Mouse (Mus musculus) heart, embryonic 13.5 days (tissue): Measurements from ENCODE around the gene Cacna1c. TPM values are rescaled to one million over a fixed set of nuclear protein-coding genes. Genes with fewer than 3 reads are reported as not detected.

Experiments used
- ATAC-seq: fragments of 200-750 bp; cut with Nextera tagmentation; 2 replicates; pipeline ENCODE4 v1.8.0; 2017; ENCODE audit warnings: moderate TSS enrichment; ENCODE audit not compliant: insufficient number of reproducible peaks, low FRiP score, low TSS enrichment; ENCODE audit errors: extremely low read depth
- H3K27ac ChIP-seq: fragments of 300-500 bp; sonication (generic); replicated peaks from 2 replicates; pipeline ENCODE4 v1.5.1; 2015; ENCODE audit warnings: moderate library complexity, mild to moderate bottlenecking, inconsistent platforms
- H3K27me3 ChIP-seq: fragments of 300-500 bp; sonication (generic); replicated peaks from 2 replicates; pipeline ENCODE4 v1.6.1; 2015; ENCODE audit warnings: mild to moderate bottlenecking, inconsistent platforms
- H3K36me3 ChIP-seq: fragments of 300-500 bp; sonication (generic); 2 replicates; pipeline ENCODE4 v1.6.1; 2015; ENCODE audit warnings: mild to moderate bottlenecking, inconsistent platforms
- H3K4me1 ChIP-seq: fragments of 300-500 bp; sonication (generic); 2 replicates; pipeline ENCODE4 v1.6.1; 2015; ENCODE audit warnings: inconsistent platforms
- H3K4me2 ChIP-seq: fragments of 300-500 bp; sonication (generic); 2 replicates; pipeline ENCODE4 v1.6.1; 2015; ENCODE audit warnings: inconsistent platforms, mild to moderate bottlenecking, moderate library complexity
- H3K4me3 ChIP-seq: fragments of 300-500 bp; sonication (generic); 2 replicates; pipeline ENCODE4 v1.5.1; 2015; ENCODE audit warnings: moderate library complexity, mild to moderate bottlenecking, inconsistent platforms
- H3K9ac ChIP-seq: fragments of 300-500 bp; sonication (generic); 2 replicates; pipeline ENCODE4 v1.6.1; 2015; ENCODE audit warnings: inconsistent platforms, mild to moderate bottlenecking, moderate library complexity
- H3K9me3 ChIP-seq: fragments of 300-500 bp; sonication (generic); 2 replicates; pipeline ENCODE4 v1.6.1; 2016; ENCODE audit warnings: inconsistent platforms
- WGBS: fragments of 180-500 bp; shearing (Covaris S2); methylation state at CpG from one replicate; pipeline ENCODE4 v1.1.7; 2015; ENCODE audit warnings: mixed read lengths; 5-methylcytosine and 5-hydroxymethylcytosine counted together
- polyA plus RNA-seq: library from polyadenylated mRNA; unstranded; fragments of >200 nt; fragmentation: Nextera tagmentation; extraction: Ambion mirVana; gene quantifications from 2 replicates; pipeline ENCODE4 v1.2.1, GENCODE M21; 2015

Cacna1c gene
- polyA plus RNA-seq, 1 experiment from 2014 or later, result 41.8 TPM

- H3K27me3 ChIP-seq, result 0 out of 2 replicates have a peak, but pooled peaks cover 7% of the 10 kb centered on the region
- H3K9me3 ChIP-seq, result no peaks in the 10 kb centered on the region
- peaks cover 67% of the 10 kb centered on the region for H3K36me3 ChIP-seq
- no peak for ATAC-seq
- no peak overlapping the region for H3K9ac ChIP-seq
- WGBS, result 54% methylated on average over 8 of the region's 8 CpGs
- H3K27ac ChIP-seq, result 0 out of 2 replicates have a peak overlapping the region, but pooled peaks have one; percentile 12
- no peak overlapping the region for H3K4me3 ChIP-seq
- H3K4me2 ChIP-seq, result no peak overlapping the region
- H3K4me1 ChIP-seq, result peaks cover 87% of the 10 kb centered on the region
Observed at GRCm38 (mm10) chr6:119186658-119187057, 9.6 kb downstream of the Cacna1c start.

GRCm38 (mm10) chr6:119183781-119184180 lies 12.4 kb downstream of the Cacna1c start:
- Histone ChIP-seq H3K27ac (peak overlapping the region; percentile 58), H3K9me3 (no peaks in the 10 kb centered on the region), H3K27me3 (no peaks in the 10 kb centered on the region), H3K4me1 (peaks cover 85% of the 10 kb centered on the region), H3K4me3 (no peak overlapping the region), H3K9ac (peak overlapping the region; percentile 67), H3K36me3 (peaks cover 48% of the 10 kb centered on the region), H3K4me2 (peak overlapping the region; percentile 18)
- 50% methylated on average over 3 of the region's 3 CpGs for WGBS
- ATAC-seq, result no peak

GRCm38 (mm10) chr6:119182211-119182610 lies 14.0 kb downstream of the Cacna1c start:
- Histone ChIP-seq H3K27me3 (no peaks in the 10 kb centered on the region), H3K4me1 (peaks cover 90% of the 10 kb centered on the region), H3K27ac (peak overlapping the region; percentile 68), H3K4me3 (no peak overlapping the region), H3K9me3 (no peaks in the 10 kb centered on the region), H3K36me3 (peaks cover 43% of the 10 kb centered on the region), H3K4me2 (peak overlapping the region; percentile 11; the same call in 1 of the 2 replicates), H3K9ac (peak overlapping the region; percentile 67)
- ATAC-seq, result no peak
- 73% methylated on average over 9 of the region's 9 CpGs for WGBS

GRCm38 (mm10) chr6:119180188-119180587 lies 16.0 kb downstream of the Cacna1c start:
- Histone ChIP-seq H3K36me3 (peaks cover 27% of the 10 kb centered on the region), H3K27me3 (no peaks in the 10 kb centered on the region), H3K4me2 (peak overlapping the region; percentile 51), H3K27ac (peak overlapping the region; percentile 88), H3K9me3 (no peaks in the 10 kb centered on the region), H3K4me1 (peaks cover 93% of the 10 kb centered on the region), H3K9ac (no peak overlapping the region), H3K4me3 (no peak overlapping the region)
- 39% methylated on average over 2 of the region's 2 CpGs for WGBS
- no peak for ATAC-seq

- no peaks in the 10 kb centered on the region for H3K27me3 ChIP-seq
- peak overlapping the region; percentile 74 for H3K4me2 ChIP-seq
- no peaks in the 10 kb centered on the region for H3K9me3 ChIP-seq
- peak overlapping the region; percentile 86 for H3K27ac ChIP-seq
- peak overlapping the region; percentile 83 for H3K9ac ChIP-seq
- whole genome bisulfite sequencing, result 14% methylated on average over 8 of the region's 8 CpGs
- ATAC-seq, result 0 out of 2 replicates have a peak, but pooled peaks have one; percentile 10
- H3K4me1 ChIP-seq, result peaks cover 91% of the 10 kb centered on the region
- peaks cover 10% of the 10 kb centered on the region for H3K36me3 ChIP-seq
- H3K4me3 ChIP-seq, result peak overlapping the region; percentile 13
Observed at GRCm38 (mm10) chr6:119177101-119177500, 19.1 kb downstream of the Cacna1c start.

GRCm38 (mm10) chr6:119176103-119176502 lies 20.1 kb downstream of the Cacna1c start:
- peaks cover 90% of the 10 kb centered on the region for H3K4me1 ChIP-seq
- peak overlapping the region; percentile 70 for H3K4me3 ChIP-seq
- 60% methylated on average over 7 of the region's 7 CpGs for WGBS
- H3K9me3 ChIP-seq, result no peaks in the 10 kb centered on the region
- H3K27me3 ChIP-seq, result no peaks in the 10 kb centered on the region
- H3K27ac ChIP-seq, result peak overlapping the region; percentile 86
- no peak for ATAC-seq
- peak overlapping the region; percentile 83 for H3K9ac ChIP-seq
- peaks cover 10% of the 10 kb centered on the region for H3K36me3 ChIP-seq
- H3K4me2 ChIP-seq, result peak overlapping the region; percentile 74

- 1% methylated on average over 62 of the region's 65 CpGs for WGBS
- Histone ChIP-seq H3K4me1 (peaks cover 85% of the 10 kb centered on the region), H3K9me3 (no peaks in the 10 kb centered on the region), H3K9ac (peak within 1 kb of the TSS; percentile 83), H3K4me2 (peak within 1 kb of the TSS; percentile 74), H3K36me3 (peaks cover 10% of the 10 kb centered on the region), H3K4me3 (peak within 1 kb of the TSS; percentile 70), H3K27ac (peak within 1 kb of the TSS; percentile 86), H3K27me3 (no peaks in the 10 kb centered on the region)
- peak; percentile 88 for ATAC-seq
Observed at GRCm38 (mm10) chr6:119175078-119175853, 21.0 kb downstream of the Cacna1c start, which contains the start of gene Dcp1b. Gene Dcp1b, plus strand, starts transcription at chr6:119175253.

GRCm38 (mm10) chr6:119174307-119175074 lies 21.7 kb downstream of the Cacna1c start:
- H3K4me1 ChIP-seq, result peaks cover 77% of the 10 kb centered on the region
- H3K4me3 ChIP-seq, result peak overlapping the region; percentile 70
- H3K4me2 ChIP-seq, result peak overlapping the region; percentile 74
- ATAC-seq, result no peak
- H3K27ac ChIP-seq, result peak overlapping the region; percentile 86
- 57% methylated on average over 12 of the region's 12 CpGs for WGBS
- peak overlapping the region; percentile 83 for H3K9ac ChIP-seq
- no peaks in the 10 kb centered on the region for H3K9me3 ChIP-seq
- peaks cover 5% of the 10 kb centered on the region for H3K36me3 ChIP-seq
- no peaks in the 10 kb centered on the region for H3K27me3 ChIP-seq

- peaks cover 41% of the 10 kb centered on the region for H3K4me1 ChIP-seq
- H3K27ac ChIP-seq, result peak overlapping the region; percentile 57
- no peaks in the 10 kb centered on the region for H3K9me3 ChIP-seq
- no peak overlapping the region for H3K4me3 ChIP-seq
- H3K4me2 ChIP-seq, result no peak overlapping the region
- H3K27me3 ChIP-seq, result no peaks in the 10 kb centered on the region
- ATAC-seq, result no peak
- H3K9ac ChIP-seq, result no peak overlapping the region
- peaks cover 49% of the 10 kb centered on the region for H3K36me3 ChIP-seq
Observed at GRCm38 (mm10) chr6:119165677-119166076, 30.5 kb downstream of the Cacna1c start.

GRCm38 (mm10) chr6:119145109-119145508 lies 51.1 kb downstream of the Cacna1c start:
- Histone ChIP-seq H3K4me2 (no peak overlapping the region), H3K9ac (no peak overlapping the region), H3K4me1 (peaks cover 49% of the 10 kb centered on the region), H3K9me3 (no peaks in the 10 kb centered on the region), H3K4me3 (no peak overlapping the region), H3K27ac (no peak overlapping the region), H3K27me3 (no peaks in the 10 kb centered on the region), H3K36me3 (peaks cover 9% of the 10 kb centered on the region)
- WGBS, result 46% methylated on average over 4 of the region's 4 CpGs
- ATAC-seq, result no peak

- Histone ChIP-seq H3K4me2 (peak overlapping the region; percentile 62), H3K27me3 (no peaks in the 10 kb centered on the region), H3K4me1 (peaks cover 65% of the 10 kb centered on the region), H3K9ac (peak overlapping the region; percentile 53; the same call in 1 of the 2 replicates), H3K36me3 (peaks cover 3% of the 10 kb centered on the region; the same call in 1 of the 2 replicates), H3K9me3 (no peaks in the 10 kb centered on the region), H3K27ac (peak overlapping the region; percentile 89), H3K4me3 (peak overlapping the region; percentile 16)
- 6% methylated on average over 7 of the region's 7 CpGs for WGBS
- peak; percentile 52 for ATAC-seq
Observed at GRCm38 (mm10) chr6:119139561-119139960, 56.7 kb downstream of the Cacna1c start.
